Mouse (Mus musculus) kidney, embryonic 14.5 days (tissue): ENCODE measurements around the gene Homer2. TPM values are rescaled to one million over a fixed set of nuclear protein-coding genes. Genes with fewer than 3 reads are reported as not detected.

Source experiments
- ATAC-seq: fragments of 200-750 bp; cut with Nextera tagmentation; 2 replicates; pipeline ENCODE4 v1.8.0; 2017; ENCODE audit warnings: moderate number of reproducible peaks, mild to moderate bottlenecking, moderate TSS enrichment, moderate library complexity; ENCODE audit not compliant: low FRiP score, low TSS enrichment
- H3K27ac ChIP-seq: fragments of 300-500 bp; sonication (generic); 2 replicates; pipeline ENCODE4 v1.5.1; 2014; ENCODE audit warnings: low read depth, mild to moderate bottlenecking, low read length, moderate library complexity, mixed read lengths
- H3K27me3 ChIP-seq: fragments of 300-500 bp; sonication (generic); 2 replicates; pipeline ENCODE4 v1.6.1; 2014; ENCODE audit warnings: mild to moderate bottlenecking, low read length; ENCODE audit not compliant: control insufficient read depth, insufficient read depth
- H3K36me3 ChIP-seq: fragments of 300-500 bp; sonication (generic); 2 replicates; pipeline ENCODE4 v1.6.1; 2014; ENCODE audit warnings: low read length, mixed read lengths; ENCODE audit not compliant: control insufficient read depth, insufficient read depth
- H3K4me1 ChIP-seq: fragments of 300-500 bp; sonication (generic); 2 replicates; pipeline ENCODE4 v1.6.1; 2014; ENCODE audit warnings: low read length, mixed read lengths; ENCODE audit not compliant: control insufficient read depth, insufficient read depth
- H3K4me2 ChIP-seq: fragments of 300-500 bp; sonication (generic); replicated peaks from 2 replicates; pipeline ENCODE4 v1.6.1; 2014; ENCODE audit warnings: low read depth, mild to moderate bottlenecking, low read length
- H3K4me3 ChIP-seq: fragments of 300-500 bp; sonication (generic); 2 replicates; pipeline ENCODE4 v1.5.1; 2014; ENCODE audit warnings: mild to moderate bottlenecking, low read length
- H3K9ac ChIP-seq: fragments of 300-500 bp; sonication (generic); 2 replicates; pipeline ENCODE4 v1.6.1; 2014; ENCODE audit warnings: low read depth, mild to moderate bottlenecking, low read length, moderate library complexity
- H3K9me3 ChIP-seq: fragments of 300-500 bp; sonication (generic); 2 replicates; pipeline ENCODE4 v1.6.1; 2016; ENCODE audit warnings: low read length; ENCODE audit not compliant: control insufficient read depth
- WGBS: fragments of 180-500 bp; shearing (Covaris S2); extraction: QIAGEN DNeasy Blood & Tissue Kit; methylation state at CpG from one replicate; pipeline ENCODE4 v1.1.7; 2014; 5-methylcytosine and 5-hydroxymethylcytosine counted together
- polyA plus RNA-seq: library from polyadenylated mRNA; unstranded; fragments of >200 nt; fragmentation: Nextera tagmentation; extraction: Ambion mirVana; gene quantifications from 2 replicates; pipeline ENCODE4 v1.2.1, GENCODE M21; 2014

Homer2 gene
- polyA plus RNA-seq, 1 experiment from 2014 or later: 14.5 TPM

- no peak overlapping the region for H3K4me3 ChIP-seq
- no peaks in the 10 kb centered on the region for H3K27me3 ChIP-seq
- no peak for ATAC-seq
- no peaks in the 10 kb centered on the region for H3K9me3 ChIP-seq
- no peak overlapping the region for H3K9ac ChIP-seq
- no peak overlapping the region for H3K27ac ChIP-seq
- no peaks in the 10 kb centered on the region; the same call in 1 of the 2 replicates for H3K36me3 ChIP-seq
- H3K4me1 ChIP-seq: no peaks in the 10 kb centered on the region
- WGBS: 85% methylated on average over 13 of the region's 13 CpGs
- no peak overlapping the region for H3K4me2 ChIP-seq
Observed at GRCm38 (mm10) chr7:81612856-81613635, 94.3 kb downstream of the Homer2 start.

- H3K9ac ChIP-seq: no peak overlapping the region
- ATAC-seq: no peak
- 68% methylated on average over 18 of the region's 18 CpGs for WGBS
- H3K36me3 ChIP-seq: no peaks in the 10 kb centered on the region; the same call in 1 of the 2 replicates
- H3K27me3 ChIP-seq: no peaks in the 10 kb centered on the region
- H3K9me3 ChIP-seq: no peaks in the 10 kb centered on the region
- no peak overlapping the region for H3K27ac ChIP-seq
- no peak overlapping the region for H3K4me3 ChIP-seq
- no peaks in the 10 kb centered on the region for H3K4me1 ChIP-seq
- H3K4me2 ChIP-seq: no peak overlapping the region
Observed at GRCm38 (mm10) chr7:81610125-81610524, 97.2 kb downstream of the Homer2 start.

DNA sequence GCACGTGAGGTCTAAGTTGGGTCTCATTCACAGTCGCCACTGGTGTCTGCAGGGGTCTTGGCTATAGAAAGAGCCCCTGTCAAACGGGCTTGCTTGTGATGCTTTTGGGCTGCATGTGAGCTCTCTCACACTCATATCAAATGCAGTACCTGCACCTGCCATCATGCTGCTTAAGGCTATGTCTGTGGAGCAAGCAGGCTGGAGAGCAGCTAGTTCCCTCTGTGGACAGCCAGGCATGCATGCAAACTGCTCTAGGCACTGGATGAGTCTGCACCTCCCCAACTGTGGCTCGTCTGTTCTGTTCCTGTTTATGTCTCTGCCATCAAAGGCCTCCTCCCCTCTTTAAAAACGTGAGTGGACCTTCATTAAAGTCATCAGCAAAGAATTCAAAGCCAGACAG lies 100.9 kb downstream of the Homer2 start:
- Histone ChIP-seq H3K4me3 (no peak overlapping the region), H3K4me2 (no peak overlapping the region), H3K9ac (no peak overlapping the region), H3K9me3 (no peaks in the 10 kb centered on the region), H3K36me3 (no peaks in the 10 kb centered on the region; the same call in 1 of the 2 replicates), H3K27me3 (no peaks in the 10 kb centered on the region), H3K27ac (no peak overlapping the region), H3K4me1 (no peaks in the 10 kb centered on the region)
- no peak for ATAC-seq
- WGBS: 63% methylated on average over 5 of the region's 5 CpGs

GRCm38 (mm10) chr7:81605489-81605888 lies 101.8 kb downstream of the Homer2 start:
- Histone ChIP-seq H3K36me3 (no peaks in the 10 kb centered on the region; the same call in 1 of the 2 replicates), H3K9me3 (no peaks in the 10 kb centered on the region), H3K4me1 (no peaks in the 10 kb centered on the region), H3K4me3 (no peak overlapping the region), H3K27me3 (no peaks in the 10 kb centered on the region), H3K27ac (no peak overlapping the region), H3K9ac (no peak overlapping the region), H3K4me2 (no peak overlapping the region)
- no peak for ATAC-seq
- WGBS: 83% methylated on average over 4 of the region's 4 CpGs

DNA sequence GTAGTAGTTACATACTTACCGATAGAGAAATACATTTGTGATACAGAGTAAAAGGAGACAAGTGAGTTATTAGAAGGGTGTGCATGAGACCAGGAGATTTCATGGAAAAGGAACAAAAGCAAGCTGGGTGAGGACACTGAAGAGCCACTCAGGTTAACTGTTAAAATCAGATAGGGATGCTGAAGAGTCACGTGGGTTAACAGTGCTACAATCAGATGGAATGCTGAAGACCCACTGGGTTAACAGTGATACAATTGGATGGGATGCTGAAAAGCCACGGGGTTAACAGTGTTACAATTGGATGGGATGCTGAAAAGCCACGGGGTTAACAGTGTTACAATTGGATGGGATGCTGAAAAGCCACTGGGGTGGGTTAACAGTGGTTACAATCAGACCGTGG lies 102.3 kb downstream of the Homer2 start:
- Histone ChIP-seq H3K27me3 (no peaks in the 10 kb centered on the region), H3K9me3 (no peaks in the 10 kb centered on the region), H3K4me1 (no peaks in the 10 kb centered on the region), H3K4me3 (no peak overlapping the region), H3K27ac (no peak overlapping the region), H3K4me2 (no peak overlapping the region), H3K36me3 (no peaks in the 10 kb centered on the region), H3K9ac (no peak overlapping the region)
- no peak for ATAC-seq
- WGBS: 80% methylated on average over 5 of the region's 5 CpGs

DNA sequence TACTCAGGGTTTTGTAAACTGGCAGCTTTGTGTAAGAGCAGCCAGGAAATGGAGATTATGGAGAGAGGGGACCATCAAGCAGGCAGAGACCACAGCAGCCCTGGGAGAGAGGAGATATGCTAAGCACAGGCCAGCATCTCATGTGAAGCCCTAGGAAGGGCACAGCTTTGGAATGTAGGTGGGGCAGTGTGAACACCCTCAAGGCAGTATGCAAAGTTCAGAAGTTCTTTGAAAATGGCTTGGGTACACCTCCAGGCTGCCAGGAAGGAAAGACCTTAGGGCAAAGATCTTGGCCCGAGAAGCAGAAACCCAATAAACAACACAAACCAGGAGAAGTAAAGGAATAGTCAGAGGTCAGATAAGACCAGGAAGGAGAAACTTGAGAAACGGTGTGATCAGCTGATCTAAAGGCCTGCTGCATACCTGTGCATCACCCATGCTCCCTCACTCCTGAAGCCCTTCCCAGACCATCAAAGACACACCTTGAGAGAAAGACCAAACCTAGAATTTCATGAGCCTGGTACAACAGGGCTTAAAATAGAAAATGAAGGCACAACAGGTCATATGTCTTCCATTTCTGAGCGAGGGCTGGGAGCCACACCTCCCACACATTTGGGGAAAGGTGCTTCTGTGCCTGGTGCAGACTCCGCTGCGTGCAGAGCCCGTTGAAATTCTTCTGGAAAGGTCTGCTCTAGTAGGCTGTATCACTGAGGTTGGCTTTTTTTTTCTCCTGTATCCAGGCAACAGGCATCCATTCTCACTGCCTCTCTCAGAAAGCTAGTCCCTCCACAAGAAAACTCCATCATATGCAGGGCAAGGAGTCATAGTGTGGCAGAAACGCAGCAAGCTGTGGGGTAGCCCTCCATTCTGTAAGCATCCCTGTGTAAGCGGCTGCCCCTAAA lies 107.7 kb downstream of the Homer2 start:
- no peak overlapping the region for H3K4me3 ChIP-seq
- no peak overlapping the region for H3K4me2 ChIP-seq
- no peaks in the 10 kb centered on the region for H3K9me3 ChIP-seq
- H3K4me1 ChIP-seq: 0 out of 2 replicates have a peak, but pooled peaks cover 3% of the 10 kb centered on the region
- H3K27me3 ChIP-seq: no peaks in the 10 kb centered on the region
- H3K36me3 ChIP-seq: peaks cover 26% of the 10 kb centered on the region; the same call in 1 of the 2 replicates
- WGBS: 57% methylated on average over 8 of the region's 8 CpGs
- no peak overlapping the region for H3K27ac ChIP-seq
- ATAC-seq: no peak
- no peak overlapping the region for H3K9ac ChIP-seq

- Histone ChIP-seq H3K4me1 (0 out of 2 replicates have a peak, but pooled peaks cover 3% of the 10 kb centered on the region), H3K9ac (no peak overlapping the region), H3K4me3 (no peak overlapping the region), H3K36me3 (peaks cover 33% of the 10 kb centered on the region; the same call in 1 of the 2 replicates), H3K27me3 (no peaks in the 10 kb centered on the region), H3K4me2 (no peak overlapping the region), H3K9me3 (no peaks in the 10 kb centered on the region), H3K27ac (no peak overlapping the region)
- ATAC-seq: no peak
- 100% methylated on average over 1 of the region's 1 CpGs for WGBS
Observed at GRCm38 (mm10) chr7:81597660-81598059, 109.7 kb downstream of the Homer2 start.

- H3K36me3 ChIP-seq: peaks cover 44% of the 10 kb centered on the region; the same call in 1 of the 2 replicates
- ATAC-seq: no peak
- 90% methylated on average over 6 of the region's 6 CpGs for WGBS
Observed at GRCm38 (mm10) chr7:81596086-81596485, 111.2 kb downstream of the Homer2 start.

More at GRCm38 (mm10) chr7:81596086-81596485, 111.2 kb downstream of the Homer2 start:
- no peak overlapping the region for H3K4me3 ChIP-seq
- no peaks in the 10 kb centered on the region for H3K9me3 ChIP-seq
- no peak overlapping the region for H3K9ac ChIP-seq
- no peak overlapping the region for H3K27ac ChIP-seq
- H3K4me2 ChIP-seq: no peak overlapping the region
- no peaks in the 10 kb centered on the region for H3K27me3 ChIP-seq
- 0 out of 2 replicates have a peak, but pooled peaks cover 3% of the 10 kb centered on the region for H3K4me1 ChIP-seq
